Mouse (Mus musculus): ENCODE measurements around the gene Ssh1. TPM values are rescaled to one million over a fixed set of nuclear protein-coding genes. Genes with fewer than 3 reads are reported as not detected.

Ssh1 gene
- total RNA-seq, 1 experiment from 2014 or later, result 22.7 TPM

DNA sequence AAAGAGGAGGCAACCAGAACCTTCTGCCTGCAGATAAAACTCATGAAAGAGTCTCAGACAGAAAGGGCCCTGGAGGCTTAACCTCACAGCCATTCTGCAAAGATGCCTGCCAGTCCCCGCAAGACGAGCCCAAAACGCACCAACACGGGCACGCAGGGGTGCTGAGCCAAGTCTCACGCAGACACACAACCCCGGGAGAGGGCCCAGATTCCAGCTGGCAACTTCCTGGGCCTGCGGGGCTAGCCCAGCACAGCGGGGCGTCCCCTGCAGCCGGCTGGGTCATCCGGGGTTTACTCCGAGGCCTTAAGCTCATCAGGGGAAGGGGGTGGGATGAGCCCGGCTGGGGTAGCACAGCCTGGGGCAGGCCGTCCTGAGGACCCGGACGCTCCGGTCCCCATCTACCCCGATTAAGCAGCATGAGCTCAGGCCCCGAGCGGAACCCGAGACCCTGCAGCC is 635 bp downstream of the Ssh1 start:
- DNase-seq, result peak; percentile 44

DNA sequence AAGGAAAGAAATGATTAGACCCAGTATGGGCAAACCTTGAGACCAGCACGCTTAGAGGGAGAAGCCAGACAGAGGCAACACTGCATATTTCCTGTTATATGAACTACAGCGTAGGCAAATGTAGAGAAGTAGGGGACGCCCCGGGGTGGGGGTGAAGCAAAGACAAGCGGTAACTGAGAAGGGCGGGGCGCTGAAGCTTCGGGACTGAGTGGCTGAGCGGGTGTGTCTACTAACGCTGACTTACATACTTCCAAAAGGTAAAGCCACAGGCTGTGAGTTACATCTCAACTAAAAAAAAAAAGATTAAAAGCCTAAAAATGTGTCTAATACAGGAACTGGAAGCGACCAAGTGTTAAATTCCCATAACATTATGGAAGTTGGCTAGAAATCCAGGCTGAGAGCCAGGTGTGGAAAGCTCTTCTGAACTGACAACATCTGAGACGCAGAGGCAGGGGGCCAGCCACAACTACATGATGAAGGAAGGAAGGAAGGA is 1.3 kb downstream of the Ssh1 start:
- DNase-seq, result no peak

DNA sequence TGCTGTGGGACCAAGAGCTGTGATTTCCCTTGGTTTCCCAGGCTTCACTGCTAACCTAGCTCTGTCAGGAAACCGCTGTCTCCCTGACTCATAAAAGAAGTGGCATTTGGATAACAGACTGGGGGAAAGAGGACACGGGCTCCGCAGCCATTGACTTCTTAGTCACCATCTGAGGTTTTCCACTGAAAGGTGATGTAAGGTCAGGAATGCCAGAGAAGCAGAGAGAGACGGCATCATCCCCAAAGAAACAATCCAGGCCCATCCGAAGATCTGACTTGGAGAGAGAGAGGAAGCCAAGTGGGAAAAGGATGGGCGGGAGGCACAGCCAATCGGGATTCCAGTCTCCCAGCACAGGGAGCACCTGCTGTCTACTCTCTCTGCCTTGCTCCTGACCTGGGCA is 2.6 kb downstream of the Ssh1 start:
- DNase-seq, result no peak

DNA sequence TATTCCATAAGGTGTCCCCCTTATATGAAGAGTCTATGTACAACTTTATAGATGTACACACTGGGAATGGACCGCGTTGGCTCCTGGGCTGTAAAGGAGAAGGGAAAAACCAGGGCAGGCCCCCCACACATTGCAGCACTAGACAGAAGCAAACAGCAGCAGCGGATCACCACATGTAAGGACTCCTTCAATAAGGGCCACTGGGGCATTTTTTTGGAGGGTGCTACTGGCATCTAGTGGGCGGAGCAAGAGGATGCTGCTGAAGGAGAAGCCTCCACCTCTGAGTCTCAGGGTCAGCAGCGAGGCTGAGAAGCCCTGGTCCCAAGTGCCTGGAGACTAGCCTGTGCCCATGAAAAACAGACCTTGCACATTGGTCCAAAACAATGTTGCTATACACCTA is 3.1 kb downstream of the Ssh1 start:
- DNase-seq, result no peak

DNA sequence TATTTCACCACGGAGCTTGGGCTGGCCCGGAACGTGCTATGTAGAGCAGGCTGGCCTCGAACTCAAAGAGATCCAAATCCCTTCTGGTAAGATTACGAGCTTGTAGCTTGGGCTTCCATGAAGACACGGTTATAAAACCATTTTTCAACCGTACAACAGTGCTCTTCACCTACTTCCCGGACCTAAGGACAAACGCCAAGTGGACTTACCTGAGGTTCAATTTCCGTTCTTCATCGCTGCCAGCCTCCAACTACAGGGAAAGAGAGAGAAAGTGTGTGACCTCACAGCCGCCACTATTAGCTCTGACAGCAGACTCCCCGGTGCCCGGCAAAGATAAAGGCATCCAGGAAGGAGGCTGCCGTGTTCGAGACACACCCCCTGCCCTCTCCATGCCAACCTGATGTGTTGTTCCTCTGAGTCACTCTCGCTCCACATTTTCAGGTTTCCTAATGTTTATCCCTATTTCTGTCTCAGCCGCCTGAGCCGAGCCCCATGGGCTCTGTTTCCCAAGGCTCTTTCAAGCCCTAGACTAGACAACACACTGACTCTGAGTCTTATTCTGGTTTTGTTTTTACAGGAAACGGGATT is 4.2 kb downstream of the Ssh1 start:
- DNase-seq, result peak; percentile 40

DNA sequence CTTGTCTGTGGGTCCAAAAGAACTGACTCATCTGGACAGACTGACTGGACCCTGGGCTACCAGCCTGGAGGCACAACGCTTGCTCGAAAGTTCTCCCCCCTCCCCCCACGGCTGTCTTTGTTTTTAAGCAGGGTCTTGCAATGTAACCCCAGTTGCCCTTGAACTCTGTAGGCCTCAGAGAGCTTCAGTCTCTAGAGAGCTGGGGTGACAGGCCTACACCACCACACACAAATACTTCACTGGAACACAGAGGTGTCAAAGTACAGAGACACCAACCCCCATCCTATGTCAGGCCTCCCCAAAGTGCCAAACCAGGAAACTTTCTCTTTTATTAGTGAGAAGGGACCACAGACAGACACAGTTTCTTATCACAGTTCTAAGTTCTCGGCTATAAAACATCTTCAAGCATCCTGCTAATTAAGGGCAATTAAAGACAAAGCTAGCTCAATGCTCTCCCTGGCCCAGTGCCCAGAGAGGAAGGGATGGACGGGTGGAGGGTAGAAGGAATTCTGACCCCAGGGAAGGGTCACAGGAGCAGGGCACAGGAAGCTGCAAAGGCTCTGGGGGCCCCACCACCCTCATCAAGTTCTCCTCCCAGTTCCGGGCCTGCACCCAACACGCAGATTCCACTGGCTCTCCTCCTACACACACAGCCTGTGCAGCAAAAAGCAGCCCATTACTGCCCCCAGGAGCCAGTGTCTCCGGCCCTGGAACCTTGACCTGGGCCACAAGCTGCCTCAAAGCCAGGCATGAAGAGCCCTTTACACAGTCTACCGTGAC is 7.3 kb downstream of the Ssh1 start:
- peak; percentile 39 for DNase-seq

DNA sequence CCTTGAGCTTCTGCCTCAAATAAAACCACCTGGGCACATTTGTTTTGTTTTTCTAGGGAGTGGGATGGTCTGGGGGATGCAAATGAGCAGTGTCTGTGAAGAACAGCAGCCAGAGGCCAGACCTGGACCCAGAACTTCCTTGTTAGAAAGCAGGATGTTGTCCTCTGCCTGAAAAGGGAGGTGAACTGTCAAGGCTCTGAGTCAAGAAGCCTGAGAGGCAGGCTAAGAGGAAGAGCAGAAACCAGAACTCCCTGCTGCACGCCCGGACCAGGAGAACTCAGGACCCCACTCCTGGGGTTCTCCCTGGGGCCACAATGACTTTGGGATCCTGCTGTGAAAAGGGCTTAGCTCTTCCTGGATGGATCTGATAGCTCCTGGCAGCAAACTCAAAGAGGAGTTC is 8.0 kb downstream of the Ssh1 start:
- no peak for DNase-seq

DNA sequence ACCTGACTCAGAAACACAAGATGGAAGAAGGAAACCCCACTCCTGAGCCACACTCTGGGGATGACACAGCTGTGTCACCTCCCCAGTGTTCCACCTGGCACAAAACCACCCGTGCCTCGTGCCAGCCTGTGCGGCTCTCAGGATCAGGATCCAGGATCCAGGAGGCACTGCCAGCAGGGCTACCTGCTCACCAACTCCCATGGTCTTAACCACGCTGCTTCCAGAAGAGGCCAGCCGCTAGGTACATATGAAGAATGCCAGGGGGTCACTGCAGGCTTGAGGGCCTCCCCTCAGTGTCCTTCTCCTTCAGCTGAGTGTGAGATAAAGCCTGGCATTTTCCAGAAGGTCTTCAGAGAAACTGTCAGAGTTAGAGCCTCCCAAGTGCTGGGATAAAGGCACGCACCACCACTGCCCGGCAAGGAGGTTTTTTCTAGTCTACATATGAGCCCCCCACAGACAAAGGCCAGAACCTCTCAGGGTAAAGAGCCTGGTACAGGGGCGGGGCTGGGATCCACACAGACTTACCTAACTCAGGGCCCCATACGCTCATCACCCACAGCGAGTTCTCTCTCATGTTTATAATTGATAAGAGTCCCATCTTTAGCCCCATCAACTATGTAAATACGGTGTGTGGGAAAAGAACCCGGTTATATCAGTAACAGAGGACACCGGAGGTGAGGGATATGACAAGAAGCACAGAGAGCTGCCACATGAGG is 9.5 kb downstream of the Ssh1 start:
- DNase-seq, result no peak

DNA sequence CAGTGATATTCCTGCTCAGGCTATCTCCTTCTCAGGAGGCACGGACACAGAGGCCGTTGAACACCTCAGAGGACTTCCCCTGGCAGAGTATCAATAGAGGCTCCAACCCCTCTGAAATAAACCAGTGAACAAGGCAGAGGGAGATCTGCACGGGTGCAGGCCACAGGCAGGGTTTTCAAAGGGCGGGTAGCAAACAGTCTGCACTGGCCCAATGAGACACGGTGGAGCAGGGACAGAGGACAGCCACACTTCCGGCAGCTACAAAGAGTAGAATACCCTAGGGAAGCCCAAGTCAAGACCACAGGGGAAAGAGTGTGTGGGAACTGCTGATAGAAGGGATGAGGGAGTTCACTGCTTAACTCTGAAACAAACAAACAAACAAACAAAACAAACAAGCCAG is 10.2 kb downstream of the Ssh1 start:
- no peak for DNase-seq

DNA sequence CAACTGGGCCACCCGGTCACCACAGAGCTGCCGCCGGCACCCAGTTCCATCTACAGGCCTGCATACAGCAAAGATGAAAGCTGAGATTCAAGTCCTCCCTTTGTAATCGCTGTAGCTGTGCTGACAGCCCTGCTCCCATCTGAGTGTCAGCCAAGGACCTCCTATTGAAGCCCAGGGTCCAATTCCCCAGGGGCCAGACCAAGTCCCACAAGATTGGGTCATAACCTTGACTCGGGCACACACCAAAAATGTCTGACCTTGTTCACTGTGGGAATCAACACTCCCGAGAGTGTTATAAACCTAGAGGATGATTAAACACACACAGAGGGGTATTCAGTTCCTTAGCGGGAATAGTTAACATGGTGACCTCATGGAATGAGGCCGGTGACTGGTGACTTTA is 11.9 kb downstream of the Ssh1 start:
- no peak for DNase-seq

DNA sequence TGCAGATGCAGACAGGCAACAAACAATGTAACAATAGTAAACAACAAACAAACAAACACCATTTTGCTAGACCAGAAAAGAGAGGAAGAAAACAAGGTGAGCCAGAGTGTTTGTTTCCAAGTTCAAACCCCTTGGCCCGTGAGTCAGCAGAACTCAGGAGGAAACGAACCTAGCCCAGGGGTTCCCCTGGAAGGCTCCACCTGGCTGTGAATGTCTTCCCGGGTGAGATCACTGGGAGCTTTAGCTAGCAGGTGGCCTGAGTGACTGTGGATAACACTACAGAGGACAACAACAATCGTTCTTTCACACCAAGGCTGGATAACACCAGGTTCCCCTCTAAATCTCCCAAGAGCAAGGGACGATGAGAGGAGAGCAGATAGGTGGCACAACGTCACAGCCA is 12.5 kb downstream of the Ssh1 start:
- no peak for DNase-seq

DNA sequence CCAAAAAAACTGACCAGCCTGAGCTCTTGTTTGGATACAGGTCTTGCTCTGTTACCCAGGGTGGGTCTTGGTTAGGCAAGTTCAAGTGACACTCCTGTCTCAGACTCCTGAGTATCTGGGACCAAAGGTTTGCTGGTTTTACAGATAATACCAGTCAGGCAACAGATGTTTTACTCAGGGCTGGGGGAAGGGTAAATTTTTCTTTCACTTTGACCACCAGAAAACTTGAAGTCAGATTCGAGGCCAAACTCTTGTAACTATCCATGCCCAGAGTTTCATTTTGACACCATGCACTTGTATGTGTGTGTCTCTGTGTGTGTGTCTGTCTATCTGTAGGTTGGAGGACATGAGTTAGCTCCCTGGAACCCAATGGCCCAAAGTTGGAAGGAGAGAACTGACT is 13.2 kb downstream of the Ssh1 start:
- no peak for DNase-seq

DNA sequence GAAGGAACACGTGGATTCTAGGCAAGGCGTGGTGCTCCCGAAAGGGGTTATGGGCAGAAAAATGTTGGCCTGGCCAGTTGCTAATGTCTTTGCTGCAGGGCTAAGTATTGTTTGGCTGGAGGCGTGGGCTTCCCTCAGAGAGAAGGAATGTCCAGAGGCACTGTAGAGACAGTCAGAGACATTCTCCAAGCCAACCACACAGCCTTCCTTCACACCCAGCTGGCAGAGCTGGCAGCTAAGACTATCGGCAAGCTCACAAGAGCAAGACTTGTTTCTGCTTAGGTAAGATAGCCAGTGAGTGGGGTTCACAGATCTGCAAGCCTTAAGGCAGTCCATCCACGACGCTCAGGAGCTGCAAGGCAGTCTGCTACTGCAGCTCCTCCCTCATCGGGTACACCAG is 16.4 kb downstream of the Ssh1 start:
- DNase-seq, result no peak

DNA sequence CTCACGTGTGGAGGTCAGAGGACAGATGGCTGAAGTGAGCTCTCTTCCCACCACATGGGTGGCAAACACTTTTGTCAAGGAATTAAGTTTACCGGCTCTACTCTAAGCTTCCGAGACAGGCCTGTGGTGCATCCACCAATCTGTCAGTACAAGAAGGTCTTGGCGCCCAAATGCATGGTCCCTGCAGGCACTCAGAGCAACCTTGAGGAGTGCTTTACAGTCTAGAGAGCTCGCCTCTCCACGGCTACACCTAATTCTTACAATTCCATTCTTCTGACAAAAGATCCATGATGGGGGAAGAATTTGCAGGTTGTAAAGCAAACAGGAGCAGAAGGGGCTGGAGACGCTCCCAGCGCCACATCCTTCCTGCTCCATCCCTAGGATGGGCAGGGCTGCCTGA is 17.1 kb downstream of the Ssh1 start:
- no peak for DNase-seq

DNA sequence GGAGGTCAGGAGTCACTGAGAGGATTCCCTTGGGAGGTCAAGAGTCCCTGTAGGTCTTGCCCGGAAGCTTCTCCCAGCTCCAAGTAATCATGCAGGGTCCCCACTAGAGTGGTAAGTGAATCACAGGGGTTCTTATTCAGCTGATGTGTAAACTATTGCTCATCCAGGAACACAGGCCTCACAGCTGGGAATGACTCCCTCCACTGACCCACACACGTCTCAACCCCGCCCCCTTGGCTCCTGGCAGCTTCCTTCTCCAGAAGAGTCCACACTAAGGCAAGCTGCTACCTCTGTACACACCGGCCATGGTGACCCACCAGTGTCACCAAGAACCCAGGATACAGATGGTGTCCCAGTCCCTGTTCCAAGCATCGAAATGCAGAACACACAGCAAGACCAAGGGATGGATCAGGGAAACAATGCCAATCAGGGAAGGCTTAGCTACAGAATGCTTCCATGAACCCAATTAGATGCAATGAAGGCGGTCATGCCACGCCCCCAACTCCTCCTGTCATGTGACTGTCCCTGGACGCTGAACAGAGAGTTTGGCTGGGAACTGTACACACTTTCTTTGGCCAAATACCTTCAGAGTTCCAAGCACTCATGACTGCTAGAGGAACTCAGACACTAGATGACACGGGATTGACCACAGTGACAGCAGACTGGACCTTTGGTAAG is 18.0 kb downstream of the Ssh1 start:
- peak; percentile 73 for DNase-seq

DNA sequence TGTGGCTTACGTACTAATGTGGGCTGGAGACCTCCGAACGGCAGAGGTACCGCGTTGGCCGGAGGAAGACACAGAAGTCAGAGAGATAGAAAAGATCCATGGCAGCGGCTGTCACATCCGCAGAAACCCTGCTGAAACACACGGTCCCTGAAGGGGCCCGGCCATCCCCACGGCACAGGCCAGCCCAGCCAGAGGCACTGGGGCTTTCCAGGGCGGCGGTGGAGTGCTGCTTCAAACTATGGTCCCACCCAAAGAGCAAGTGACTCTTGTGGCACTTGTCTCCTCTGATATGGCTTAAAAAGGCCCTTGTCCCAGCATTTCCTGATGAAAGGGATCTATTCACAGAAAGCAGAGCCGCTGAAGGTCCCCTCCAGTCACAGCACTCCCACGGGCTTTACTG is 19.1 kb downstream of the Ssh1 start:
- no peak for DNase-seq

DNA sequence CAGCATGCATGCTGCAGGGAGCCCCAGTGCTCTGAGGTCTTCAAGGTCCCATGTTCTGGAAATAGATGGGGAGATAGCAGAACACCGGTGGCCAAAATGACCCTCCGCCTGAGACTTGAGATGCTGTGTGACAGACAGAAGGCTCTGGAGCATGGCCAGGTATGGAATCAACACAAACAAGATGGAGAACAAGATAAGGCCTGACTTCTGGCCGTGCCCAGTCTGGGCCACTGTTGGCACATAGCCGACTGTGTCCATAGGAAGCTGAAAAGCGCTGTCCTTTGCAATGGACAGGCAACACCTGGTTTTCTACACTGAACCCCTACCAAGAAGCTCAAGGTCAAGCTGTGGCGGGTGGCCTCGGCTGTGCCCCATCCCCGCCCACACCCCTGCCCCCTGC is 19.9 kb downstream of the Ssh1 start:
- no peak for DNase-seq

DNA sequence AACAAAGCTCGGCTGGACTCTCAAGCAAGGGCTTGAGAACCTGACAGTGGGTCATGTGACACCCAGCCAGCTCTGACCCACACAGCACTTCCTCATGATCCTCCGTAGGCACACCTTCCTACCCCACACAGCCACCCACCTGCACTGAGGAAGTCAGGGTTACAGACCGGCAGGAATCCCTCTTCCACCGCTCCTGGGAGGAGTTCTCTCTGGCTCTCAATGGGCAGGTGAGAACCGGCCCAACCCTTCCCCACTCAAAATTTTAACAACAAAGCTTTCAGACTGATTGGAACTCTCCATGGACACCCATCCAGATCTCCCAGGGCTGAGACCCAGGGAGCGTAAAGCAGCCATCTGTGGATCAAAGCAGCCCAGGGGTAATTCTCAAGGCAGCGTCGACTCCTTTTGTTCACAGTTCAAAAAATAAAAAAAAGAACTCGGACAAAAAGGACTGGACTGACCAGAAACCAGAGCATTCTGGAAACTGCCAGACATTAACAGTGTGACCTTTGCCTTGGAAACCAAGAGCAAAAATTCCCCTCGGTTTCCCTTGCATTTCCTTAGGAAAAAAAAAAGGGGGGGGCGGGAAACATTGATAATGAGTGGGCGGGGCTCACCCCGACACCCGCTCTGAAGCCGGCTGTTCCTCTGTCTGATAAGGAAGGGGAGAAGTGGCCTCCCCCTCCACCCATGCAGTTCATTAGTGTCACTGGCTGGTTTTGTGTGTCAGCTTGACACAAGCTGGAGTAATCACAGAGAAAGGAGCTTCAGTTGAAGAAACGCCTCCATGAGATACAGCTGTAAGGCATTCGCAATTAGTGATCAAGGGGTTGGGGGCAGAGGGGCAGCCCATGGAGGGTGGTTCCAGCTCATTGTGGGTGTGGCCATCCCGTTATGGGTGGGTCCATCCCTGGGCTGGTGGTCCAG is 20.8 kb downstream of the Ssh1 start:
- DNase-seq, result no peak

DNA sequence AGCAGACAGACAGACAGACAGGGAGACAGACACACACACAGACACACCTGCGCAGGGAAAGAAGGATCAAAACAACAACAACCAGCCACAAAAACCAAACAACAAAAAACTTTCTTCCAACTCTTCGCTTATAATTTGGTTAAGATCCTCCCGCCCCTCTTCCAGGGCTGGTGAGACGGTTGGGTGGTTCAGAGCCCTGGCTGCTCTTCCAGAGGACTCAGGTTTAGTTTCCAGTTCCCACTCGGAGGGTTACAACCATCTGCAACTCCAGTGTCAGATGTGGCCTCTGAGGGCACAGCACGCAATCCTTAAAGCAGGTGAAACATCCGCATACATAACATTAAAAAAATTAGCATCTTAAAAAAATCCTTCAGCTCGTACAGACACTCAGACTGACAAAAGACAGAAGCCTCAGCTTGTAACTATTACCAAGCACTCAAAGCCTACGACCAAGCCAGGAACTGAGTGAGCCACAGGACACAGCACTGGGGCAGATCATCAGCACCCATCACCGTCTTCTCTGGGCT is 22.2 kb downstream of the Ssh1 start:
- no peak for DNase-seq

DNA sequence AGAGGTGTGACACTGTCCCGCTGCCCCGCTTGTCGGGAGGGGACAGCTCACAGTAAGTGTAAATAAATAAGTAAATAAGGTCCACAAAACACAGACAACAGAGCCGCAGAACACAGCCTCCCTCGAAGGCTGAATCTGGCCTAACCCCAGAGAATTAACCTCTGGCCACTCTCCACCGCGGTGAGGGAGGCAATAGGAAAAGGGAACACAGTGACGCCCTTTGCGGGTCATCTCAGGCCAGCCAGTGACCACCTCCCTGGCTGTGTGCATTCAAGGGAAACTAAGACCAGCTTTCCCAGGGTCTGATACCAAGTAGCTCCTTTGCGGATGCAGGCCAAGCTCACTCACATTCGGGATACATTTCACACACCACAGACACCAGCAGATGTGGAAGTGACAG is 25.3 kb downstream of the Ssh1 start:
- no peak for DNase-seq

DNA sequence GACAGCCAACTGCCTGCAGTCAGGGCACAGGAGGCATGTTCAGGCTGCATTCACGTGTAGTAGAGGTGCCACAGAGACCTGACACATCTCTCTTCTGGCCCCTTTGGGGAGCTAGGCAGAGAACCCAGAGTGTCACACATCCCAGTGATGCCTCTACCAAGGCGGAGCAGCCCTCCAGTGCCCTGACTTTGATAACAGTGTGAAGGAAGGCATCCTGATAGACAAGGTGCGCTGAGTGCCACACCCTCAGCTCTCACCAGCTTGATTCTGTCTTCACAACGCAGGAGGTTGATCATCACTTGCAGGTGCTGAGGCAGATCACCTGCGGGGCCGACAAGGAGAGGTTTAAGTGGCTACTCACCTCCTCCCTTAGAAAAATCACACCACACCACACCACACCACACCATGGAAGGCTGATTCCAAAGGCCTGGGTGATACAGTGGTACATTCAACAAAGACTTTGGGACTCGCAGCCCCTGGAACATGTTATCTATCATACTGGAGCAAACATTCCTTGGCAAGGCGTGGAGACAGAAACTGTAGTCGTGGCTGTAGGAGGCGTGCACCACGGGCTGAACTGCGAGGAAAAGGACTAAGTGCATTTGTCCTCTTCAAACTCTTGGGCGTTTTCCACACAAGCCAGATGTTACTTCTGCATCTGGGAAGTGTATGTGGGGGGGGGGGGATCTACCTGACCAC is 27.1 kb downstream of the Ssh1 start:
- no peak for DNase-seq

Data from adrenal gland, postnatal 25 days (tissue).